Mouse (Mus musculus): ENCODE results near the gene Ccdc42.

- TF ChIP-seq EP300 (IDR thresholded peaks at IDR 0.05; ENCODE audit: low read length) (no peak), ZC3H11A (IDR thresholded peaks at IDR 0.05; ENCODE audit: low read depth, low read length) (no peak), CTCF (conservative IDR thresholded peaks at IDR 0.05 in 1 of 2, IDR thresholded peaks at IDR 0.05 in 1 of 2; ENCODE audit: low read depth in 2 of 2, low read length in 2 of 2) (no peak), SIN3A (IDR thresholded peaks at IDR 0.05; ENCODE audit: low read length) (no peak), MAFK (IDR thresholded peaks at IDR 0.05; ENCODE audit: insufficient replicate concordance, low read length) (no peak), USF1 (IDR thresholded peaks at IDR 0.05; ENCODE audit: low read depth, low read length) (no peak), ZNF384 (IDR thresholded peaks at IDR 0.05; ENCODE audit: low read depth, low read length) (no peak), ELF1 (IDR thresholded peaks at IDR 0.05; ENCODE audit: low read depth, low read length) (no peak), POLR2A (IDR thresholded peaks at IDR 0.05; ENCODE audit: low read depth, low read length) (no peak), TBP (conservative IDR thresholded peaks at IDR 0.05; ENCODE audit: low read depth, low read length) (no peak), GABPA (IDR thresholded peaks at IDR 0.05; ENCODE audit: insufficient replicate concordance, low read depth, low read length) (no peak), MAZ (IDR thresholded peaks at IDR 0.05; ENCODE audit: low read depth, low read length) (no peak), CHD2 (IDR thresholded peaks at IDR 0.05; ENCODE audit: low read length) (no peak)
Measured at GRCm38 (mm10) chr11:68601486-68601991, 14.7 kb downstream of the Ccdc42 start.
